Mouse (Mus musculus): ENCODE data around the gene Slc24a2.

GRCm38 (mm10) chr4:87017464-87017863 lies 212.8 kb downstream of the Slc24a2 start:
- TF ChIP-seq CTCF (IDR thresholded peaks at IDR 0.05; ENCODE audit: insufficient read depth, low read depth, low read length) = no peak
- no peak for TF ChIP-seq POLR2A (IDR thresholded peaks at IDR 0.05; ENCODE audit: insufficient read depth, low read depth, low read length)
